Mouse (Mus musculus) hindbrain, embryonic 14.5 days (tissue): Measurements from ENCODE around the gene Itgb4. TPM values are rescaled to one million over a fixed set of nuclear protein-coding genes. Genes with fewer than 3 reads are reported as not detected.
"Not testable (repeated sequence)": the region's sequence is repeated elsewhere in the genome, so short reads cannot be mapped to it uniquely, and the experiment has no call there.

ENCODE experiments used
- ATAC-seq: fragments of 200-750 bp; cut with Nextera tagmentation; 2 replicates; pipeline ENCODE4 v1.8.0; 2017; ENCODE audit warnings: moderate number of reproducible peaks, mild to moderate bottlenecking, moderate TSS enrichment, moderate library complexity; ENCODE audit not compliant: low FRiP score
- DNase-seq: peaks from one replicate; pipeline ENCODE4 v3.0.0-alpha.2; 2015; ENCODE audit warnings: low spot score
- H3K27ac ChIP-seq: fragments of 300-500 bp; sonication (generic); 2 replicates; pipeline ENCODE4 v1.5.1; 2014; ENCODE audit warnings: mild to moderate bottlenecking, moderate library complexity
- H3K27me3 ChIP-seq: fragments of 300-500 bp; sonication (generic); 2 replicates; pipeline ENCODE4 v1.6.1; 2014; ENCODE audit warnings: mild to moderate bottlenecking, low read length, mixed read lengths; ENCODE audit not compliant: control insufficient read depth, insufficient read depth
- H3K36me3 ChIP-seq: fragments of 300-500 bp; sonication (generic); replicated peaks from 2 replicates; pipeline ENCODE4 v1.6.1; 2014; ENCODE audit not compliant: control insufficient read depth, insufficient read depth
- H3K4me1 ChIP-seq: fragments of 300-500 bp; sonication (generic); replicated peaks from 2 replicates; pipeline ENCODE4 v1.6.1; 2014; ENCODE audit warnings: antibody characterized with exemption, low read length, mixed read lengths; ENCODE audit not compliant: control insufficient read depth, insufficient read depth
- H3K4me2 ChIP-seq: fragments of 300-500 bp; sonication (generic); replicated peaks from 2 replicates; pipeline ENCODE4 v1.6.1; 2014; ENCODE audit warnings: mild to moderate bottlenecking, moderate library complexity
- H3K4me3 ChIP-seq: fragments of 300-500 bp; sonication (generic); replicated peaks from 2 replicates; pipeline ENCODE4 v1.5.1; 2014; ENCODE audit warnings: mild to moderate bottlenecking, low read length
- H3K9ac ChIP-seq: fragments of 300-500 bp; sonication (generic); 2 replicates; pipeline ENCODE4 v1.6.1; 2014
- H3K9me3 ChIP-seq: fragments of 300-500 bp; sonication (generic); 2 replicates; pipeline ENCODE4 v1.6.1; 2016; ENCODE audit warnings: low read length; ENCODE audit not compliant: control insufficient read depth
- WGBS: fragments of 180-500 bp; shearing (Covaris S2); extraction: QIAGEN DNeasy Blood & Tissue Kit; methylation state at CpG from one replicate; pipeline ENCODE4 v1.1.7; 2014; 5-methylcytosine and 5-hydroxymethylcytosine counted together
- polyA plus RNA-seq: library from polyadenylated mRNA; unstranded; fragments of >200 nt; fragmentation: Nextera tagmentation; extraction: Ambion mirVana; gene quantifications from 2 replicates; pipeline ENCODE4 v1.2.1, GENCODE M21; 2014

The Itgb4 gene
- polyA plus RNA-seq, 1 experiment from 2014 or later: 1.6 TPM

- no peak overlapping the region for H3K27ac ChIP-seq
- H3K9ac ChIP-seq: peak overlapping the region; percentile 35; the same call in 1 of the 2 replicates
- no peaks in the 10 kb centered on the region for H3K9me3 ChIP-seq
- peak overlapping the region; percentile 92 for H3K4me3 ChIP-seq
- H3K36me3 ChIP-seq: peaks cover 33% of the 10 kb centered on the region
- H3K4me1 ChIP-seq: peaks cover 16% of the 10 kb centered on the region
- WGBS: 84% methylated on average over 6 of the region's 6 CpGs
- H3K27me3 ChIP-seq: no peaks in the 10 kb centered on the region
- H3K4me2 ChIP-seq: peak overlapping the region; percentile 90
- DNase-seq: no peak
- no peak for ATAC-seq
Observed at GRCm38 (mm10) chr11:116021328-116022220, 47.1 kb downstream of the Itgb4 start.

GRCm38 (mm10) chr11:116022256-116022780 is 47.8 kb downstream of the Itgb4 start:
- peak overlapping the region; percentile 30 for H3K9ac ChIP-seq
- no peaks in the 10 kb centered on the region for H3K9me3 ChIP-seq
- DNase-seq: no peak
- no peak overlapping the region for H3K27ac ChIP-seq
- peaks cover 16% of the 10 kb centered on the region for H3K4me1 ChIP-seq
- H3K36me3 ChIP-seq: peaks cover 33% of the 10 kb centered on the region
- peak overlapping the region; percentile 92 for H3K4me3 ChIP-seq
- WGBS: 64% methylated on average over 4 of the region's 4 CpGs
- ATAC-seq: no peak
- peak overlapping the region; percentile 90 for H3K4me2 ChIP-seq
- no peaks in the 10 kb centered on the region for H3K27me3 ChIP-seq

GRCm38 (mm10) chr11:116023074-116023770 is 48.7 kb downstream of the Itgb4 start:
- peaks cover 16% of the 10 kb centered on the region for H3K4me1 ChIP-seq
- H3K4me2 ChIP-seq: peak overlapping the region; percentile 90

GRCm38 (mm10) chr11:116023771-116024355 is 49.4 kb downstream of the Itgb4 start:
- WGBS: under 1% methylated on average over 55 of the region's 57 CpGs
- Histone ChIP-seq H3K4me2 (peak overlapping the region; percentile 90), H3K9me3 (no peaks in the 10 kb centered on the region), H3K4me3 (peak overlapping the region; percentile 92), H3K9ac (peak overlapping the region; percentile 99), H3K36me3 (peaks cover 33% of the 10 kb centered on the region), H3K27ac (peak overlapping the region; percentile 100), H3K4me1 (peaks cover 16% of the 10 kb centered on the region), H3K27me3 (no peaks in the 10 kb centered on the region)
- DNase-seq (peak; percentile 76), ATAC-seq (peak; percentile 63)

More at GRCm38 (mm10) chr11:116023074-116023770, 48.7 kb downstream of the Itgb4 start:
- not testable (repeated sequence) for H3K27me3 ChIP-seq, DNase-seq, ATAC-seq, H3K9me3 ChIP-seq
- Histone ChIP-seq H3K36me3 (peaks cover 33% of the 10 kb centered on the region), H3K4me3 (peak overlapping the region; percentile 92), H3K27ac (peak overlapping the region; percentile 100), H3K9ac (peak overlapping the region; percentile 99)
- 7% methylated on average over 18 of the region's 18 CpGs for WGBS

GRCm38 (mm10) chr11:116024356-116024808 is 49.9 kb downstream of the Itgb4 start:
- under 1% methylated on average over 37 of the region's 37 CpGs for whole genome bisulfite sequencing
- Histone ChIP-seq H3K4me3 (peak overlapping the region; percentile 92), H3K27me3 (no peaks in the 10 kb centered on the region), H3K4me2 (no peak overlapping the region), H3K9me3 (no peaks in the 10 kb centered on the region), H3K27ac (peak overlapping the region; percentile 100), H3K36me3 (peaks cover 33% of the 10 kb centered on the region), H3K4me1 (peaks cover 18% of the 10 kb centered on the region), H3K9ac (peak overlapping the region; percentile 99)
- peak; percentile 99 for DNase-seq
- peak; percentile 95 for ATAC-seq

GRCm38 (mm10) chr11:116025056-116025845 is 50.7 kb downstream of the Itgb4 start:
- H3K9me3 ChIP-seq: no peaks in the 10 kb centered on the region
- DNase-seq (no peak), ATAC-seq (no peak)
- H3K27me3 ChIP-seq: no peaks in the 10 kb centered on the region
- peak overlapping the region; percentile 57; the same call in 1 of the 2 replicates for H3K27ac ChIP-seq
- no peak overlapping the region for H3K4me3 ChIP-seq
- 91% methylated on average over 3 of the region's 3 CpGs for WGBS
- no peak overlapping the region for H3K4me2 ChIP-seq
- H3K36me3 ChIP-seq: peaks cover 30% of the 10 kb centered on the region
- peaks cover 22% of the 10 kb centered on the region for H3K4me1 ChIP-seq
- H3K9ac ChIP-seq: no peak overlapping the region

- H3K4me1 ChIP-seq: peaks cover 22% of the 10 kb centered on the region
- no peak for ATAC-seq
- H3K27ac ChIP-seq: no peak within 1 kb of the TSS
- no peaks in the 10 kb centered on the region for H3K27me3 ChIP-seq
- no peaks in the 10 kb centered on the region for H3K9me3 ChIP-seq
- no peak within 1 kb of the TSS for H3K9ac ChIP-seq
- WGBS: 84% methylated on average over 4 of the region's 4 CpGs
- DNase-seq: no peak
- H3K36me3 ChIP-seq: peaks cover 6% of the 10 kb centered on the region; the same call in 1 of the 2 replicates
- H3K4me2 ChIP-seq: no peak within 1 kb of the TSS
- H3K4me3 ChIP-seq: no peak within 1 kb of the TSS
Observed at GRCm38 (mm10) chr11:116027756-116028155, 53.2 kb downstream of the Itgb4 start, which contains the start of gene H3f3b. TSS of gene H3f3b (minus strand) at chr11:116027962.

GRCm38 (mm10) chr11:116028177-116028865 is 53.8 kb downstream of the Itgb4 start:
- Histone ChIP-seq H3K4me2 (no peak overlapping the region), H3K36me3 (peaks cover 3% of the 10 kb centered on the region; the same call in 1 of the 2 replicates), H3K27ac (no peak overlapping the region), H3K27me3 (no peaks in the 10 kb centered on the region), H3K9me3 (no peaks in the 10 kb centered on the region), H3K4me1 (peaks cover 25% of the 10 kb centered on the region), H3K9ac (no peak overlapping the region), H3K4me3 (no peak overlapping the region)
- DNase-seq (no peak), ATAC-seq (no peak)
- 83% methylated on average over 9 of the region's 9 CpGs for WGBS
